Mouse (Mus musculus): ENCODE data around the gene Rgs9. TPM values are rescaled to one million over a fixed set of nuclear protein-coding genes. Genes with fewer than 3 reads are reported as not detected.
"Not testable (repeated sequence)": the region's sequence is repeated elsewhere in the genome, so short reads cannot be mapped to it uniquely, and the experiment has no call there.

Gene Rgs9
- polyA plus RNA-seq, 1 experiment from 2014 or later, result 6.5 TPM

DNA sequence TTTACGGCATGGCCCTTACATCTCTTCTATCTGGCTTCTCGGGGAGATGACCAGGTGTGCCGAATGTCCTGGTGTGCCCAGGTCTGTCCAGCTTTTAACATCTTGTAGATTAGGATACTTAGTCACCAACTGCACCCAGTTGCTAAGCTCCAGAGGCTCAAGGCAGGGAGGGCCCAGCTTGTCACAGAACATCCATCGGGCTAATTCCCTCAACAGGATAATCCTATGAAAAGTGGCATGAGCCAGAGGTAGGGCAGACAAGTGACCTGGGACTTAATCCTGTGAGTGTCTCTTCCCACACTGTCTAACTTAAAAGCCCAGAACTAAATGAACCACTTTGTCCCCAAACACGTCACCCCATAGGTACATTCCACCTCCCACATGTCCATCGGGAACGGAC lies 898 bp downstream of the Rgs9 start:
- H3K9me3 ChIP-seq, result no peaks in the 10 kb centered on the region
- H3K4me2 ChIP-seq (replicated peaks), result peak overlapping the region; percentile 80
- no peaks in the 10 kb centered on the region for H3K27me3 ChIP-seq
- peak overlapping the region; percentile 47 for H3K4me3 ChIP-seq
- no peaks in the 10 kb centered on the region for H3K36me3 ChIP-seq
- no peak overlapping the region for H3K9ac ChIP-seq (replicated peaks)
- H3K4me1 ChIP-seq, result peaks cover 7% of the 10 kb centered on the region; the same call in 1 of the 2 replicates
- no peak overlapping the region for H3K27ac ChIP-seq (replicated peaks)
- WGBS, result 79% methylated on average over 7 of the region's 7 CpGs
- ATAC-seq (replicated peaks), result no peak

DNA sequence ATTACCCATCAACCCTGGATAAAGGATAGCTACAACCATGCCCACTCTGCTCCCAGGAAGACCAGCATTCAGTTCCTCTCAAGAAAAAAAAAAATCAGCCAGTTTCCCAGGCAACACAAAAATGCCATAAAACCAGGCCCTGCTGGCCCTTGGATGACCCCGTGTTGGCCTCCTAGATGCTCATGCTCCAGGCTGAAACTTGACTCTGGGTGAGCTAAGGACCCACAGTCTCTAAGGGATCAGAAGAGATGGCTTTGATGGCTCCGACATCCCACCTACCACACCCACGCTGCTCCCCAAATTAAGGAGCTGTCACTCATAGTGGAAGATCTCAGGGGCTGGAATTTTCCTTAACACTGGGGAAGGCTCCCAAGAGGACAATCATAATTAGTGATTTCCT lies 5.9 kb downstream of the Rgs9 start:
- Histone ChIP-seq H3K9me3 (no peaks in the 10 kb centered on the region), H3K27me3 (no peaks in the 10 kb centered on the region), H3K27ac (replicated peaks) (no peak overlapping the region), H3K4me2 (replicated peaks) (no peak overlapping the region), H3K36me3 (no peaks in the 10 kb centered on the region), H3K9ac (replicated peaks) (no peak overlapping the region), H3K4me1 (no peaks in the 10 kb centered on the region), H3K4me3 (no peak overlapping the region)
- 77% methylated on average over 3 of the region's 3 CpGs for WGBS
- no peak for ATAC-seq (replicated peaks)

DNA sequence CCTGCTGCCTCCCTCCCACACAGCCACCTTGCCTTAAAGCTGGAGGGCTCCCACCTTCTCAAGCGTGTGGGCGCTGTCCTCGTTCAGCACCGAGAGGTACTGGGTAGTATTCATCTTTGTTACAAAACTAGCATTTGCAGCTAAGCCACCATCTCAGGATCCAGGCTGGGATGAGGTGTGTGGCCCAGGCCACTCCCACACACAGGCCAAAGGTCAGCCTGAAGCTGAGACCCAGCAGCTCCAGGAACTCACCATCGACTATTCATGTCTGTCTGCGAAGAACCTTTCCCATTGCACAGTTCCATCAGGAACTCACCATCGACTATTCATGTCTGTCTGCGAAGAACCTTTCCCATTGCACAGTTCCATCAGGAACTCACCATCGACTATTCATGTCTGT lies 8.6 kb downstream of the Rgs9 start:
- H3K4me3 ChIP-seq; H3K9me3 ChIP-seq; H3K4me2 ChIP-seq (replicated peaks); ATAC-seq (replicated peaks); H3K27me3 ChIP-seq; H3K4me1 ChIP-seq; H3K9ac ChIP-seq (replicated peaks); H3K36me3 ChIP-seq; H3K27ac ChIP-seq (replicated peaks): not testable (repeated sequence)
- 97% methylated on average over 9 of the region's 9 CpGs for WGBS

DNA sequence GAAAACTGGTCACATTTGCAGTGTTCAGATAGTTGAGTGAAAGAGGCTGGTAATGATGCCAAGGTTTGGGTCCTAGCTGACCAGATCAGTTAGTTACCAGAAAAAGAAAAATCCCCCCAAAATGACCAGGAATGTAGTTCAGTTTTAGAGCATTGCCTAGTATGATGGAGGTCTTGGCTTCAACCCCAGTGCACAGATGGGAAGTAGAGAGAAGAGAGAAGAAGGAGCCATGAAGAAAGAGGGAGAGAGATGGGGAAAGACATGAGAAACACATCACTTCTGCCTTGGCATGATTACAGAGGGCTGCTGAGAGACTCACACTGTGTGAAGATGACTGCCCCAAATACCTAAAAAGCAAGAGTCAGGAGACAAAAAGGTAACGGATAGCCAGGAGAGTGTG lies 13.1 kb downstream of the Rgs9 start:
- WGBS, result 91% methylated on average over 1 of the region's 1 CpGs
- Histone ChIP-seq H3K4me2 (replicated peaks) (no peak overlapping the region), H3K4me1 (no peaks in the 10 kb centered on the region), H3K27ac (replicated peaks) (no peak overlapping the region), H3K9ac (replicated peaks) (no peak overlapping the region), H3K4me3 (no peak overlapping the region), H3K9me3 (no peaks in the 10 kb centered on the region), H3K36me3 (no peaks in the 10 kb centered on the region), H3K27me3 (no peaks in the 10 kb centered on the region)
- no peak for ATAC-seq (replicated peaks)

DNA sequence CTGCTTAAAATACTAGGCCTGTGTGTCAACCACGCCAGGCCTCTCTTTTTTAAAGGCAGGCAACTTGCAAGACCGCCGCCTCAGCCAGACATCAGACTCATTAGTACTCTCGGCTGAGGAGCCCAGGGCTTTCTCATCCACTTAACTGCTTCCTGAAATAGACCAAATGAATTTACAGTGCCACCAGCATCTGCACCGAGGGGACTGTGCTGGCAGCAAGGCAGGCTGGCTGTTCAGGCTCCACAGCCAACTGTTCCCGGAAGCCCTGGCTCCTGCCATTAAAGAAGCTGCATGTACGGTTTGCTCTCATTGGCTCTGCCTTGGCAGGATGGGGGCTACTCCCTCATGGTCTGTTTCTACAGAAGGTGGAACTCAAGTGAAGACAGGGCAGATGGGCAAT lies 19.7 kb downstream of the Rgs9 start:
- Histone ChIP-seq H3K36me3 (no peaks in the 10 kb centered on the region), H3K4me3 (no peak overlapping the region), H3K27me3 (no peaks in the 10 kb centered on the region), H3K9ac (replicated peaks) (no peak overlapping the region), H3K4me1 (no peaks in the 10 kb centered on the region), H3K9me3 (no peaks in the 10 kb centered on the region), H3K27ac (replicated peaks) (peak overlapping the region; percentile 62), H3K4me2 (replicated peaks) (no peak overlapping the region)
- WGBS, result 51% methylated on average over 7 of the region's 7 CpGs
- 0 out of 2 replicates have a peak, but pooled peaks have one; percentile 43 for ATAC-seq (replicated peaks)

DNA sequence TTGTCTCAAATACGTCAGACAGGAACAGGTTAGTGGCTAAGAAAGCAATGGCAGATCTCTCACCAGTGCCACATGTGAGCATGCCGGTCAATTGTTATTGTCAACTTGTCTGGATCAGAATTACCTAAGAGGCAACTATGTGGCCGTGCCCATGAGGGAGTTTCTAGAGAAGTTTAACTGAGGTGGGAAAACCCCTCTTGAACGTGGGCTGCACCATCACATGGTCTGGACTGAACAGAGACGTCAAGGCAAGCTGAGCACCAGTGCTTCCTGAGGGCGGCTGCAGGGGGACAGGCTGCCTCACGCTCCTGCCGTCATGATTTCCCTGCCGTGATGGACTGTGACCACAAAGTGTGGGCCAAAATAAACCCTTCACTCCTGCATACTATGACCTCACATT lies 26.5 kb downstream of the Rgs9 start:
- Histone ChIP-seq H3K4me1 (0 out of 2 replicates have a peak, but pooled peaks cover 6% of the 10 kb centered on the region), H3K36me3 (no peaks in the 10 kb centered on the region), H3K4me3 (no peak overlapping the region), H3K4me2 (replicated peaks) (no peak overlapping the region), H3K27ac (replicated peaks) (no peak overlapping the region), H3K9ac (replicated peaks) (no peak overlapping the region), H3K9me3 (no peaks in the 10 kb centered on the region), H3K27me3 (no peaks in the 10 kb centered on the region)
- ATAC-seq (replicated peaks), result no peak
- 92% methylated on average over 9 of the region's 9 CpGs for WGBS

DNA sequence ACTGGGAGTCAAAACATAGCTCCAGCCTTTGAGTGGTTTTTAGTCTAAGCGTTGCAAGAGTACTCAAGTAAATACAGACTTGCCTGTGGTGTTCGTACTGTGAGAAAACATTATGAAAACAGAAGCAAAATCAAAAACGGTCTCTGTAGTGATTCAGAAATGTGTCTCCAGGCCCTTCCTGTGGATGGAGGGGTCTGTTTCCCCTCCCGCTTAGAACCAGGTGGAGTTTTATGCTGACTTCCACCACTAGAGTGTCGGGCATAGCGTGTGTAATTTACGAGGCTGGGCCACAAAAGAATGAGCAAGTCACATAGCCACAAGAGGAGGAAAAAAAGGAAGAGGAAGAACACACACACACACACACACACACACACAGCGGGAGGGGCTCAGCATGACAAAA lies 27.6 kb downstream of the Rgs9 start:
- WGBS, result 73% methylated on average over 8 of the region's 8 CpGs
- no peak overlapping the region for H3K27ac ChIP-seq (replicated peaks)

DNA sequence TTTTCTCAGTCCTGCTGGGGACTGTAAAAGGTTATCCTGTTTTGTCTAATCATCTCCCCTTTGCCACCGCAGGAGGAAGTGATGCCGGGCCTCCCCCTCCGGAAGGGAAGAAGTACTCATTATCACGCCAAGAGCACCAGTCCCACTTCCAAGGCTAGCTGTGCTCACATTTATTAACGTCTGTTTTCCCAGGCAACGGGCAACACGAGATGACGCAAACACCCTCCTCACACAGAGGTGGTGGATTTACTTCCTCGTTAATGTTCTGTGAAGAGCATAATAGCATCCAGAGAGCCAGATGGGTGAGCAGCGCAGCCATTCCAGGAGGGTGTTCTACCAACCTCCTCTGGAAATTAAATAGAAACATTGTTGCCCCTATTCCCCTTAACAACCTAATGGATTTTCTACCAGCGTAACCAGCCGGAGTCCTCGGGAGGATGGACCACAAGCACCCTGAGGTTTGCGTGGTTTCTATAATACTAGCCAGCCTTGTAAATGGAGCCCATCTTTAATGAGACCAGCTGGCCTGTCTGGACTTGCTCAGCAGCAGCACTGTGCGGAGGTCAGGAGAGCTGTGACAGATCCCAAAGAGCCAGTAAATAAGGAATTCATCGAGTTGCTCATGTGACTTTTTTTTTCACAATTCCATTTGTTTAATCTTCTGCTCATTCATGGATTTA lies 28.1 kb downstream of the Rgs9 start:
- Histone ChIP-seq H3K9me3 (no peaks in the 10 kb centered on the region), H3K9ac (replicated peaks) (no peak overlapping the region), H3K4me1 (0 out of 2 replicates have a peak, but pooled peaks cover 6% of the 10 kb centered on the region), H3K4me3 (no peak overlapping the region), H3K27me3 (no peaks in the 10 kb centered on the region), H3K36me3 (no peaks in the 10 kb centered on the region), H3K4me2 (replicated peaks) (no peak overlapping the region), H3K27ac (replicated peaks) (peak overlapping the region; percentile 23; the same call in 1 of the 2 replicates)
- ATAC-seq (replicated peaks), result no peak
- WGBS, result 46% methylated on average over 16 of the region's 16 CpGs

More for the DNA sequence above, 27.6 kb downstream of the Rgs9 start:
- H3K4me2 ChIP-seq (replicated peaks), result no peak overlapping the region
- H3K9ac ChIP-seq (replicated peaks), result no peak overlapping the region
- H3K36me3 ChIP-seq, result no peaks in the 10 kb centered on the region
- H3K4me1 ChIP-seq, result 0 out of 2 replicates have a peak, but pooled peaks cover 6% of the 10 kb centered on the region
- H3K27me3 ChIP-seq, result no peaks in the 10 kb centered on the region
- no peak for ATAC-seq (replicated peaks)
- H3K4me3 ChIP-seq, result no peak overlapping the region
- no peaks in the 10 kb centered on the region for H3K9me3 ChIP-seq

DNA sequence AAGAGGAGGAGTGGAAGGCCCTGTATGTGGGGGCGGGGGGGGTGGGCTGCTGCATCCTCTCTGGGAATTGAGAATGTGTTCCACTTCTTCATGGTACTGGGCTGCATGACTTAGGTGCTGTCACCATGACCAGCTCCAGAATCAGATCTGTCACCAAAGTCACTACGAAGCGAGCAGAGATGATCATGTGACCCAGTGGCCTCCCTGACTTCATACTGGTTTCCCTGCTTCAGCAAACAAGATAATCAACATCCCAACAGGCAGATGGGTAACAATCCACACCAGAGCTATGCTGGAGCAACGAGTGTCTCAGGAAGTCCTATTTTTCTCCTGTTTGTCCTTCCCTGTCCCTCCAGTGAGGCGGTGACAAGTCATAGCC lies 28.7 kb downstream of the Rgs9 start:
- Histone ChIP-seq H3K9me3 (no peaks in the 10 kb centered on the region), H3K9ac (replicated peaks) (no peak overlapping the region), H3K36me3 (no peaks in the 10 kb centered on the region), H3K27me3 (no peaks in the 10 kb centered on the region), H3K4me3 (no peak overlapping the region), H3K4me1 (0 out of 2 replicates have a peak, but pooled peaks cover 6% of the 10 kb centered on the region), H3K4me2 (replicated peaks) (no peak overlapping the region), H3K27ac (replicated peaks) (peak overlapping the region; percentile 23; the same call in 1 of the 2 replicates)
- WGBS, result 70% methylated on average over 5 of the region's 5 CpGs
- ATAC-seq (replicated peaks), result no peak

DNA sequence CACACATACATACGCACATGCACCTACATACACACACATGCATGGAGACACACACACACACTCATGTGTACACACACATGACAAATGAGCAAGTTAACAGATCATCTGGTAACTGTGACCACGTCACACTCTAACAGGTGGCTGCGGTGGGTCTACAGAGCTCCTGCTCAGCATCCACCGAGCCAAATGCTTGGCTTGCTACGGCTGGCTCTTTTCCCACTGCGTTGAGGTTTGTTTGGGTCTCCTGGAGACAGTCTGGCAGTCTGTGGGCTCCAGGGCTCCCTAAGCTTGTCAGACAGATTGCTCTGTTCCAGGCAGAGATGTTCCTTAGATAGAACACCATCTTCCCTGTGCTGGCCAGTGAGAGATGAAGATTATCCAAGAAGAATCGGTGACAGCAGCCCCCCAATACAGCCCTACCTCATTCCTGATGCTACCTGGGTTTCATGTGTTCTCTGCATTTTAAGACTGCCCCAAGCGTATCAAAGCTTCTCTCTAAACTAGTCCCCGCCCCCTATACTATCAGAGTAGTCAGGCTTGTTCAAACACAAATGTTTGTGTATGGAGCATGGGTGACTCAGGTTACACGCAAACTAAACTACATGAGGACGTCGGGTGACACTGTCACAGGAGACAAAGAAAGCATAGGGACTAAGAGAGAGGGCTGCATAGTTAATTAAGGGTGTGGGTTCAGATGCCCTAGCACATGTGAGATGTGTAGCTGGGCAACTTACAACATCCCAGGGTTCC lies 31.6 kb downstream of the Rgs9 start:
- Histone ChIP-seq H3K4me3 (no peak overlapping the region), H3K9ac (replicated peaks) (no peak overlapping the region), H3K27me3 (no peaks in the 10 kb centered on the region), H3K4me1 (0 out of 2 replicates have a peak, but pooled peaks cover 6% of the 10 kb centered on the region), H3K36me3 (no peaks in the 10 kb centered on the region), H3K4me2 (replicated peaks) (no peak overlapping the region), H3K27ac (replicated peaks) (no peak overlapping the region), H3K9me3 (no peaks in the 10 kb centered on the region)
- 77% methylated on average over 12 of the region's 12 CpGs for WGBS
- no peak for ATAC-seq (replicated peaks)

DNA sequence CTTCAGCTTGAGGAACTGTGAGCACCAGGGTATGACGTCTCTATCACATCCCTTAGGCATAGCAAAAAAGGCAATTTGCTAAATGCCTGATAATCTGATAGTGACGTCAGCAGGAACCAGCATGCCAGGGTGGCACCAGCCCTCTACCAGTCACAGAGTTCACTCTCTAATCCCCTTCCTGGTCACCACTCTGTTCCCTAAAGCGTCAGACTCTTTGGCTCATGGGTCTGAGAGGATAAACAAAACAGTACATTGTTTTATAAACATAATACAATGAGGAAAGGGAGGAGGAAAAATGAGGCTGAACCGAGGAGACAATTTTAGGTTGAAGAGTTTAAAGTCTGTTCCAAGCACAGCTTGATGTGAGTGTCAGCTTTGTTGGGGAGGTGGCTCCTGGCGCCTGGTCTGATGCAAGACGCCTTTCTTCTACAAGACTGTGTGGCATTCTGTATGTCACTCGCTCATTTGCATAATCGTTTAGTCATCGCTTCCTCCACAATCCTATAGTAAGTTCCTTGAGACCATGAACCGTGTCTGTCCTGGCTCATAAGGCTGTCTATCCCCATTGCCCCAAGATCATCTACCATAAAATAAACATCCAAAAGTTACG lies 33.7 kb downstream of the Rgs9 start:
- Histone ChIP-seq H3K4me1 (peaks cover 3% of the 10 kb centered on the region; the same call in 1 of the 2 replicates), H3K9me3 (no peaks in the 10 kb centered on the region), H3K4me2 (replicated peaks) (no peak overlapping the region), H3K36me3 (no peaks in the 10 kb centered on the region), H3K4me3 (no peak overlapping the region), H3K27me3 (no peaks in the 10 kb centered on the region), H3K27ac (replicated peaks) (no peak overlapping the region), H3K9ac (replicated peaks) (no peak overlapping the region)
- WGBS, result 65% methylated on average over 11 of the region's 11 CpGs
- ATAC-seq (replicated peaks), result no peak

DNA sequence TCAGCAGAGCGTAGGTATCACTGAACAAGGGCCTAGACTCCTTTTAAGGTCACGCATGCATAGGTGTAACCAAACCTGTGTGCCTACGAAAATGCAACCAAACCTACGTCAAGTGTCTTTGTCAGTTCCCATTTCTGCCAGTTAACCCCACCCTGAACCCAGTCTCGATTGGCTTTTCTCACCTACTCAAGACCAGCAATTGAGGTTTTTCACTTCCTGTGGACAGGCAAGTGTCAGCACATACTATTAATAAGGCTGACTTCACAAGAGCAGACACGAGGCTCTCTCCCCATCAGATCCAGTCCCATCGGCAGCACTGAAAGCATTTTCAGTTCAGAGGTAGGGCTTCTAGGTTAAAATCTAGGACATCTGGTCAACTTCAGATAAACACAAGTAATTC lies 37.4 kb downstream of the Rgs9 start:
- no peak overlapping the region for H3K4me2 ChIP-seq (replicated peaks)
- H3K4me1 ChIP-seq, result peaks cover 5% of the 10 kb centered on the region; the same call in 1 of the 2 replicates
- H3K9ac ChIP-seq (replicated peaks), result no peak overlapping the region
- ATAC-seq (replicated peaks), result no peak
- WGBS, result 95% methylated on average over 7 of the region's 7 CpGs
- H3K27ac ChIP-seq (replicated peaks), result no peak overlapping the region
- H3K4me3 ChIP-seq, result no peak overlapping the region
- no peaks in the 10 kb centered on the region for H3K27me3 ChIP-seq
- H3K36me3 ChIP-seq, result no peaks in the 10 kb centered on the region
- no peaks in the 10 kb centered on the region for H3K9me3 ChIP-seq

Measured in forebrain, embryonic 15.5 days (tissue).